Mouse (Mus musculus) testis, postnatal 10 days (tissue): ENCODE data around the gene Abcc6.
"Not testable (repeated sequence)": the region's sequence is repeated elsewhere in the genome, so short reads cannot be mapped to it uniquely, and the experiment has no call there.

Source experiments
- DNase-seq: peaks from one replicate; pipeline ENCODE4 v3.0.0; 2021; ENCODE audit warnings: low spot score

Gene Abcc6

DNA sequence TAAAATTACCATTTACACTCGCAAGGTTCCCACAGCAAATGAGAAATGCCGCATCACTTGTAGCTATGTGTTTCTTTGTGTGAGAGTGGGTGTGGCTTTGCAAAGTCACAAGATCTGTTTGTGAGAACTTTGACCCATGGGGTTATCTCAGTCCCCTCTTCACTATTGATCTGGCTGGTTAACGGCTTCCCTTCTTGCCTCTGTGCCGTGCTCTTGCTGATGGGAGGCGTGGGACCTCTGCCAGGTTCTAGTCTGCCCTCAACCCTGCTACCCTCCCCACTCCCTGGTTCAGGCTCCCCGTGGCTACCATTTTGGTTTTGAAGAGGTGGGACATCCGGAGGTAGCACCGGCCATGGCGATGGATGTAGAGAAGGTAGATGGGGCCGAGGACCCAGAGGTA is 1.4 kb downstream of the Abcc6 start:
- no peak for DNase-seq

DNA sequence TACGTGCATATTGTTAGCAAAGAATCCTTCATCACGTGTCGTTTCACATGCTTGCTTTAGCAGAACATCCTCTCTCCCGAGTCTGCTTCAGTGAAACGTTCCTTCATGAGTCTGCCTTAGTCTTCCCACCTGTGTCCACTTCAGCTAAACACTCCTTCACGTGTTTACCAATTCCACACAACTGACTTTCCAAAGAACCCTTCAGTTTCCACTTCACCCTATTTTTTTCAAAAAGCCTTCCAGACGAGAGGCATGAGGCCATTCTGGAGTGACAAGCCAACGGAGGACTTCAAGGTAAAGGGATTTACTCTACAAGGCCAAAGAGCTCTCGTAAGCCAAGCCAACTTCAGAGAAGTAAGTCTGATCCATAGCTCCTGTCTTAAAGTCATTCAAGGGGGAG is 4.7 kb downstream of the Abcc6 start:
- DNase-seq: no peak

DNA sequence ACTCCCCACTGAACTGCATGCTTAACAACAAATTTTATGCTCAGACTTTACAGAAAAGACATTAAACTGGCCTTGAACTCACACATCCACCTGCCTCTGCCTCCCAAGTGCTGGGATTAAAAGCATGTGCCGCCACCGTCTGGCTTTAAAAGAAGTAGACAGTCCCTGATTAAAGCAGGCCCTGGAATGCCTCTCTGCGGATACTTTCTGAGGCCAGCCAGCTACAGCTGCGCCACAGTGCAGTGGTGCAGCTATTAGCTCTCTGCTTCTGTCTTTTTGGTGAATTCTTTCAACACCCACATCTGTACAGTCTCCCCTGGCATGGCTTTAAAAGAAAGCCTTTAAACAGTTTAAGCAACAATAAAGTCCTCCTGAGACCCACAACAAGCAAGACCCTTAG is 8.2 kb downstream of the Abcc6 start:
- DNase-seq: no peak

DNA sequence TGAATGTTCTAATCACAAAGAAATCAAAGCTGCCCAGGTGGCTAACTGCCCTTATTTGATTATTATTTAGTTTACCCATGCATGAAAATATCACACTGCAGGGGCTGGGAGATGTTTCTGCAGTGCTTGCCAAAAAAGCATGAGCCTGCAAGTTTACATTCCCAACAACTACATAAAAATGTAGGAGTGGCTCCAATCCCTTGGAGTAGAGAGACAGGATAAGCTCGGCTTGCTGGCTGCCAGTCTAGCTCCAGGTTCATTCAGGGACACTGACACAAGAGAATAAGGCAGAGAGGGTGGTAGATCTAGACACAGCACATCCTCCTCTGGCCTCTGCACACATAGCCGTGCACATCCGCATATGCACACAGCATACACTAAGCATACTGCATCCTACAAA is 10.5 kb downstream of the Abcc6 start:
- no peak for DNase-seq

DNA sequence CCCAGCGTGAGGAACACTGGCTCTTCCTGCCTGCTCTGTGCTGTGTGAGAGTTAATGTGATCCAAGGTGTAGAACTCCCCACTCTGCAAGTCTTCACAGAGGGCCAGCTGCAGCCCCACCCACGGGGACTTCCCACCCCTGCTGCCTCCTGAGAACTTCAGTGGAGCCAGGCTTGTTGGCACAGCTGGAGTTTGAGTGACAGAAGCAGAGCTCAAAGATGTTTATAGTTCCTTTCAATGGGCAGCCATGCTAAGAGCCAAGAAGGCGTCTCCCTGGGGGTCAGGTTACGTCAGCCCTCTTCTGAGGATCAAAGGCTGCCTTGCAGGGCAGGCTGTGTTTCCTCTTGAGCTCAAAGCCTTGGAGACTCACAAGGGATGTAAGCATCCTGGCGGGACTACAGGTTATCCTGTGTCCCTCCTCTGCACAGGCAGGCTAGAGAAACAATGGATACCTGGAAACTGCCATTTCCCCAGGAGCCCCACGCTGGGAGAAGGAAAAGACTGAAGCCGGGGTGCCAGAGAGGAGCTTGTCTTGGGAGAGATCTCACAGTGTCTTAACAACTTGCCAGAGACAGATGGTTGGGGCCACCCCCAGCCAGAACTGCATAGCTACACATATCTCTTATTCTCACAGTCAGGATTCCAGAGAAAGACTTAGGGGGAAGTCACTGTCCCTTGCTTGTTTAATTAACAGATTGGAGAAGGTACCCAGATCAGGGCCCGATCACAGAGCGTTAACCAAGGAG is 16.7 kb downstream of the Abcc6 start:
- DNase-seq: no peak

DNA sequence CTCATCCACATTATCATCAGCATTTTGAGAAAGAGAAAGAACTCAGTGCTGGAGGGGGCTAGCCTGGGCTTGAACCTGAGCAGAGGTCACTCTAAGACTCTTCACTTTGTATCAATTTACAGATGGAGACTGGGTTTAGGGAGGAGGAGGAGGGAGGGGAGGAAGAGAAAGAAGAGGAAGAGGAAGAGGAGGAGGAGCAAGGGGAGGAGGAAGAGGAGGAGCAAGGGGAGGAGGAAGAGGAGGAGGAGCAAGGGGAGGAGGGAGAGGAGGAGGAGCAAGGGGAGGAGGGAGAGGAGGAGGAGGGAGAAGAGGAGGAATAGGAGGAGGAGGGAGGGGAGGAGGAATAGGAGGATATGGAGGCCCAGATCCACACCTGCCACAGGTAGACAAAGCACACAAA is 18.0 kb downstream of the Abcc6 start:
- DNase-seq: no peak

DNA sequence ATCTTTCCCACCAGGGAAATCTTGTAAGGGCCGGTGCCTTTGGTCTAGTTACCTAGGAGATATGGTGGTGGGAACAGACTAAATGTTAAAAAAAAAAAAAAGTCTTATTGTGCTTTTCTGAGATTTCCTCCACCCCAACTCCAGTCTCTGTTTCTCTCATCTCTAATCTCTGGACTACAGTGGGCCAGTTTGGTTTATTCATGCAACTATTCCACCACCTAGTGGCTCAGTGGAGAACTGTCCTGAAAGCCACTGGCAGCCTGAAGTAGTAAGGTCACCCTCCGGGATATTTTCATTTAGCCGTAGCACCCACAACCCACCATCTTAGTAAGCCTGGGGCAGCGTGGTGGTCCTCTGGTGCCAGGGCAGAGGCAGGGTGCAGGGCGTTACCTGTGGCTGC is 20.5 kb downstream of the Abcc6 start:
- peak; percentile 76 for DNase-seq

DNA sequence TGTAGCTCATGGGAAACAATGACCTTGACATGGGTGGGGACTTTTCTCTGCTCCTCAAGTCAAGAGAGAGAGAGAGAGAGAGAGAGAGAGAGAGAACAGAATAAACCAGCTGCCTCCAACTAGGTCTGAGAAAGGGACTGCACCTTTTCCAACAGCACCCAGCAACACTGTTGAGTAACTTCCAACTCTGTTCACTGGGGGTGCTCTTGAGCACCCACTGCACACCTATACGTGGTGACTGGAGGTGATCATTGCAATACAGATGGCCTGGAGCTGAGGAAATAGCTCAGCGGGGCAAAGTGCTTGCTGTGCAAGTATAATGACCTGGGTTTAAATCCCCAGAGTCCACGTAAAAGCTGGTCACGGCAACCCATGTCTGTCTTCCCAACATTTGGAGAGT is 27.4 kb downstream of the Abcc6 start:
- no peak for DNase-seq

DNA sequence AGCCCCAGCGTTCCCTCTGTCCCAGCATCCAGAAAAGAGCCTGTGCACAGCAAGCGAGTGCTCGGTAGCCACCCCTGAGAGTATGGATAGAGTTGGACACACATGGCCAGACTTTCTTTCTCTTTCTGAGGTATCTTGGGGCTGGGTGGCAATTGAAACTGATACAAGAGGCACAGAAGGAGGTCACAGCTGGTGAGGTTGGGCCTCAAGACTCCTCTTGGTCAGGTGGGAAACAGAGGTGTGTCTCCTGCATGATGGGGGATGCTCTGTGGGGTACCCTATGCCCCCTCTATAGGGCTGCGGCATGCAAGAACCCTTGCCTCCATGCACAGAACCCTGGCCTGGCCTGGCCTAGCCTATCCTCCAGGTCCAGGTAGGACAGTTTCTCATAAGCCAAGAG is 29.5 kb downstream of the Abcc6 start:
- DNase-seq: no peak

DNA sequence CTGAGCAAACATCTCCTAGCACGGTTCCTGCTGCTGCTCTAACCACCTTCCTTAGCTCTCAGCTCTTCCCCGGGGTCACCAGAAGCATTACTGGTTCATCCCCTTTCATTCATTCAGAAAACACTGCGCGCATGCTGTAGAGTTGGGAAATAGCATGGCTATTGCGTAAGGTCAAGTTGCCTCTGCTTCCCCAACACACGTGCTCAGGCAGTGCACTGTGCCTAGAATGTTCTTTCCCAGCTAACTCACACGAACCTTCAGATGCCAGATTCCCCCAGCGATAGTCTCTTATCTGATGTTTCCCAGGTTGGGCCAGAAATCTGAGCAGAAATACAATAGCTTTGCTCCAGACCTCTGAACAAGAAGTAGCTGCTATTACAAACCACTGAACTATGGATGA is 37.6 kb downstream of the Abcc6 start:
- no peak for DNase-seq

DNA sequence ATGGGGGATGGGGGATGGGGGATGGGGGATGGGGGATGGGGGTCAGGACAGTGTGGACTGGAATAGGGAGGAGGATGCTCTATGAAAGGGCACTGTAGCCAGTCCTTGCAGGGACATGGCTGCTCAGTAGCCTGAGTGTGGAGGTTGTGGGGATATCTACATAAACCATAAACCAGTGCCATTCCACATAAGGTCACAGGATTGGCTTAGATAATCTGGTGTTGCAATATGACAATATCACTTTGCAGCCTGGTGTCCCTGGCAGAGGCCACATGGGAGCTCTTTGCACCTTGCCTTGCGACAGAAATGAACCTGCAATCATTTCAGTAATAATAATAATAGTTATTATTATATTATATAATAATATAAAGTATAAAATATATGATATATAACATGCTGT is 41.8 kb downstream of the Abcc6 start:
- no peak for DNase-seq

DNA sequence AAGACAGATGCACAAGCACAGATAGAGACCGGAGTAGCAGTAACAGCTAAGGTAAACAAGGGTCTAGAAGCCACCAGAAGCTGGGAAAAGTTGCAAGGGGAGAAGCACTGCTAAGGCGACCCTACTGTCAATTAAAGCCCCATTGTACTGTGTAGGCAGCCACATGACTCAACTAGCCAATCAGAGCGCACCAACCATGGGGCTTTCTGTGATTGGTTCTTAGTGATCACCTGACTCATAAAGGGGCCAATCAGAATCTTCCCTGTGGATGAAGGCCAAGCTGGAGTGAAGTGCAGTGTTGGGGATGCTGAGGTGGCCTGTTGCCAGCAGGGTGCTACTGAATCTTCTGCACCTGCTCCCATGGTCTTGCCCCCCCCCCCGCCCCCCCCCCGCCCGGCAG is 43.2 kb downstream of the Abcc6 start:
- peak; percentile 49 for DNase-seq

DNA sequence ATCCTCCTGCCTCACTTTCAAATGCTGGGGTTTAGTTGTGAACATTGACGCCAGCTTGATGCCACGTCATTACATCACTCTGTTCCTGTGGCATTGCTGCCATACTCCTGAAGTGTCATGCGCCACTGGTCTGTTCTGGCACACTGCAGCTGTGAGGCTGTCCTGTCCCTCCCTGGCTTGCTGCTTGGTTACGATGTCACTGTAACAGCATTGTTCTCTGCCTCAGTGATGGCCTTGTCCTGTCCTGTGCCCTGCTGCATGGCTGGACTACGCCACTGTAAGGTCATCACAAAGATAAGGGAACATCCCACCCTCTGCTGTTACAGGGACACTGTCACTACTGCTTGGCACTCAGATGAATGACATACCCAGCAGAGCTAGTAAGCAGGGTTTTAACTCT is 48.5 kb downstream of the Abcc6 start:
- DNase-seq: no peak

DNA sequence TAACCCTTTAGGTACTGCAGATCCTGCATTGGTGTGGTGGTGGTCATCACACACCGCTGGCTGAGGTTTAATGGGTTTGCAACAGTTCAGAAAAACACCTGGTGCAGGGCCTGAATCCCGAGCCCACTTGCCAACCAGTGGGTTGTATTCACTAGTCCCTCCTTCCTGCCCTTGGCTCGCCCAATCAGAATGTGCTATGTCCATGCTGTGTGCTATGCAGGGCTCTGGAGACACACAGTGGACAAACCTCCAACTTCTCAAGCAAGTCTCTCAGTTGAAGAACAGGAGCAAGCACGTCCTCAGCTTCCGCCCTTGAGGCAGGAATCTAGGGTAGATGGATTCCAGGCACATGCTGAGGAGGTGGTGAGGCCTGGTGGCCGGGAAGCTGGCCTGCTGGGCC is 55.6 kb downstream of the Abcc6 start:
- no peak for DNase-seq

DNA sequence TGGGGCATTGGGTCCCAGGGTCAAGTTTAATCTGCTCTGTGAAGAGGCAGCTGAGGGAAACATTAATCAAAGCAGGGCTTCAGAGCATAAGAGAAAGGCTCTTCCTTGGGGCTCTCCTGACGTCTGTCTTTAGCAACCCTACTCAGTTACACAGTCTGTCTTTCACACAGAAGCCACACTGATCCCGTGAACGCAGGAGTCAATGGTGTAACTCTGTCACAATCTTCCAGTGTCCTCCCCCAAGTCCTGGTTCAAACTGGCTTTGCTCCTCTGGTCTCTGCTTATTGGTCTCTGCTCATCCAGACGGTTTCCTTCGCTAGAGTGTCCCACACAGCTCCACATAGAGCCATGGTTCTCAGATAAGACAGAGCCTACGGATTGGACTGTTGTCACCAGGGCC is 56.0 kb downstream of the Abcc6 start:
- DNase-seq: no peak

DNA sequence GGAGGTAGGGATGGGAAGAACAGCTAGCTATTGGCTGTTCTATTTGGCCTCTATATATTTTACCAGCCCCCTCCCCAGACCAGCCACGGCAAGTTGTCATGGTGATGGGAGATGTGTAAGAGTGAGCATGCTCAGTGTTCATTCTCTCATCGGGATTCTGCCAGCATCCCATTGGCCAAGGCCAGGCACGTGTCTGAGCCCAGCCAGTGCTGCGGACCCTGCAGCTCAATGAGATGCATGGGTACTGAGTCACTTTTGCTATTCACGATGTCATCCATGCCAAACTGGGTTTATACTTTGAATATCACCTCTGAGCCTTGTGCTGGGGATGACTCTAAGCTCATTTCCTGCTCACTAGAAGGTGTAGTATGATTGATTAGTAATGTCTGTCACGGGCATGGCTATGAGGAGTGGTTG is 56.8 kb downstream of the Abcc6 start:
- DNase-seq: no peak

DNA sequence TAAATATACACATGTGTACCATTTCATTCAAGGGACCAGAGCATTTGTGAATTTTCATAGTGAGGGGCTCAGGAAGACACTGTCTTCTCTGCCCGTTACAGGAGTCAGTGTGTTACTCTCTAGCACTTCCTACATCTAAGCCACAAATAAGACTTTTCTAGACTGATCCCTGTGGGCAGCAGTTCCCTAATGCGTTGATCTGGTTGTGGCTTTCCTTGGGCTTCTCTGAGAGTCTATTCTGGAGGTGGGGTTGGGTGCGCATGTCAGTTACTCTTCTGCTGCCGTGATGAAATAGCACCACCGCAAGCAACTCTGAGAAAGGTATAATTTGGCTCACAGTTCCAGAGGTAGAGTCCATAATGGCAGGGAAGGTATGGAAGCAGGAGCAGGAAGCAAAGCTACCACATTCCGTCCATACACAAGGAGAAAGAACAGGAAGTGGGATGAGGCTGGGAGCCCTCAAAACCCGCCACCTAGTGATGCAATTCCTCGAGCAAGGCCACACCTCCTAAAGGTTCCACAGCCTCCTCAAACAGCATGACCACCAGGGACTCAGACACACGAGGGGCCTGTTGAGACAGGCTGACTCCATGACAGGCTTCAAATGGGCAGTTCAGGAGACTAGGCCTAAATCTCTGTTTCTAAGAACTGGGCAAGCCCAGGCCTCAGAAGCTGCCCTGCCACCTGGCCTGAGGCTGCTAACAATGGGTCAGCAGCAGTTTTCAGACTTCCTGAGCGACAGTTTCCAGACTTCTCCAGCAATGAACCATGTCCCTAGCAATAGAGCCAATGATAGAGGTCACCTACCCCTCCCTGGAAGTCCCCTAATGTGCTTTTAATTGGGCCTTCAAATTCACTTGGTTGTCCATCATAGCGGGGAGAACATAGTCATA is 58.0 kb downstream of the Abcc6 start:
- DNase-seq: no peak

DNA sequence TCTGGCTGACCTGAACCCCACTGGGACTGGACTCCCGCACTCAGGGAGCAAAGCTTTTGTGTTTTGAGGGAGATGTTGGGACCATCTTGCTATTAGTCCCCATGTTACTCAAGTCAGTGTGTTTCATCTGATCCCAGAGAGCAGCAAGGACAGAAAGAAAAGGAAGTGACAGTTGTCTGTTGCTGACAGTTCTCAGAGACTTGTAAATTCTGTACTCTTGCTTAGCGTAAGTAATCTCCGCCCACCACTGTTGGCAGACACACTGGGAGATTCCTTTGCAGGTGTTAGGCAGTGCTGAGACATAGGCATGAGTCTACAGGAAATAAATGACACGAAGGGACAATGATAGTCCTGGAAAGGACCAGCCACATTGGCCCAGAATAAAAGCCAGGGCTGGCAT is 73.5 kb downstream of the Abcc6 start:
- no peak for DNase-seq

DNA sequence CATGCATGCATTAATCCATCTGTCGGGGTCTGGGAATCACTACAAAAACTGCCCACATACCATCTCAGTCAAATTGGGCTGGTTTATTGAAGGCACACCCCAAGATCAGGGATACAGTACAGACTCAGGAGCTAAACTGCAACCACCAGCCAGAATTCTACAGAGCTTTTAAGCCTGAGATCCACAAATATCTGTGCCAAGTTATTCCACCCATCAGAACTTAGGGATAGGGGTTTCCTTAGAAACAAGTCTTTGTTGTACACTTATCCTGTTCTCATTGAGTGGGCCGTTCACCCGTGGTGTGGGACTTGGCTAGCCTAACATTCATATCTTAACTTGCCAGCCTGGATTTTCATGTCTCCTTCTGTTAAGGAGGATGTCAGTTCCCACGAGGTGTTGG is 81.0 kb downstream of the Abcc6 start:
- DNase-seq: no peak

DNA sequence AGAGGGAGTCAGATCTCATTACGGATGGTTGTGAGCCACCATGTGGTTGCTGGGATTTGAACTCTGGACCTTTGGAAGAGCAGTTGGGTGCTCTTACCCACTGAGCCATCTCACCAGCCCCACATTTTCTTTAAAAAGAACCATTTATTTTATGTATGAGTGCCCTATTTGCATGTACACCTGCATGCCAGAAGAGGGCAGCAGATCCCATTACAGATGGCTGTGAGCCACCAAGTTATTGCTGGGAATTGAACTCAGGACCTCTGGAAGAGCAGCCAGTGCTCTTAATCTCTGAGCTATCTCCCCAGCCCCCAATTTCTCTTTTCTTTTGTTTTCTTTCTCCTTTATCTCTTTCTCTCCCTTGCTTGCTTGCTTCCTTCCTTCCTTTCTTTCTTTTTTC is 86.8 kb downstream of the Abcc6 start:
- DNase-seq: not testable (repeated sequence)

DNA sequence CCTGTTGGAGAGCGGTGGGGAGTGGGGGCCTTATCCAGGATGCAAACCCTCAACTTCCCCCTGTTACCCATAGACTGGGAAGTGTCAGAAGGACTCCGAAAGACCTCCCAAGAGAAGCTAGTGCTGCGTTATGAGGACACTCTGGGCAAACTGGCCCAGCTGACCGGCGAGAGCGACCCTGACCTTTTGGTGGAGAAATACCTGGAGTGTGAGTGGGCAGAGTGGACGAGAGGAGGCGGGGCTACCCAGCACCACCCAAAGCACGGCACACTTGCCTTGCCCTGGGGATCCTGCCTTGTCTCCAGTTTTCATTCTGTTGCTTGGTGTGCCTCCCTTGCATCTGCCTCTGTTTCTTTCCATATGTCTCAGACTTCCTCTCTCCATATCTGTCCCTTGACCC is 88.1 kb downstream of the Abcc6 start:
- no peak for DNase-seq

DNA sequence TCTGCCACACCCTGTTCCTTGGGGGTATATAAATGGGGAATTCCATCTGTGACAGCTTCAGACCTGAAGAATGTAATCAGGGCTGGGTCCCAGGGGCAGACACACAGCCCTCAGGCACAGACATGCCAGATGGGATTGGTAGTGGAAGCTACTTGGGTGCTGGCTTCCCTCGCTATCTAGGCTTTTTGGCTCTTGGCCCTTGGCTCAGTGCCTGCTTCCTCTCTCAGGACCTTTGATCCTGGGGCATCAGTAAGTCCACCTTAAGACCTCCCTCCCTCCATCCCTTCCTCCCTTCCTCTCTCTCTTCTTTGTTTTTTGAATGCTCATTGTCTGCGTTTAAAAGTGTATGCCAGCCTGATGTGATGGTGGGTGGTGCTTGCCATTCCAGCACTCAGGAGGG is 90.3 kb downstream of the Abcc6 start:
- DNase-seq: no peak

DNA sequence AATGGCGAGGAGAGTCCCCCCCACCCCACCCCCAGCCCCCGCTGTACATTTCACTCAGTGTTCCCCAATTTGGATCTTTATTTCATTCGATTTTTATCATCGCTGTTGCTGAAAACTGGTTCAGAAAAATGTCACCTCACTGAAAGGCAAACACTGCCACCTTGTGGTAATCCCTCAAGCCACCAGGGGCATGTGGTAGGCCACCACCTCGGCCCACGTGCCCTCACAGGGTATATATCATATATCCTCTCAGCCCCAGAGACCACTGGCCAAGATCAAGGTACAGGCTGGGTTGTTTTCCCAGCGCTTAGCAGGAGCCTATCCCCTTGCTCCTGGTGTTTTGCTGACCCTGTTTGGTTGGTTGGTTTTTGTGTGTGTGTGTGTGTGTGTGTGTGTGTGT is 95.0 kb downstream of the Abcc6 start:
- peak; percentile 73 for DNase-seq

DNA sequence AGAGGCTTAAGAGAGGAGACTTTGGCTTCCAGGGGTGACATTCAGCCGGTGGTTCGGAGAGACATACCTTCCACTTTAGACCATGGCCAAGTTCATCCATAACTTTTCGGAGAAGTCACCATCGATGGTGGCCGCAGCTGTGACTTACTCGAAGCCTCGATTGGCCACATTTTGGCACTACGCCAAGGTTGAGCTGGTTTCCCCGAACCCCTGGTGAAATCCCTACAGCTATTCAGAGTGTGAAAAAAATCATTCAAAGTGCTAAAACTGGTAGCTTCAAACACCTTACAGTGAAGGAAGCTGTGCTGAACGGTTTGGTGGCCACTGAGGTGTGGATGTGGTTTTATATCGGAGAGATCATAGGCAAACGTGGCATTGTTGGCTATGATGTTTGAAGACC is 96.3 kb downstream of the Abcc6 start:
- DNase-seq: not testable (repeated sequence)
